Mouse (Mus musculus) thymus, postnatal 4 days (tissue): ENCODE data around the gene Gbp10.
A peak's percentile ranks its signal among the peaks of the same experiment; 100 is the strongest.
"Not testable (repeated sequence)": the region's sequence is repeated elsewhere in the genome, so short reads cannot be mapped to it uniquely, and the experiment has no call there.

ENCODE experiments used
- DNase-seq: peaks from one replicate; pipeline ENCODE4 v3.0.0; 2021

The Gbp10 gene

GRCm38 (mm10) chr5:105239483-105240047 is at the start of gene Gbp10:
Gene Gbp10 (minus strand): TSS chr5:105239533.
- DNase-seq, result not testable (repeated sequence)

DNA sequence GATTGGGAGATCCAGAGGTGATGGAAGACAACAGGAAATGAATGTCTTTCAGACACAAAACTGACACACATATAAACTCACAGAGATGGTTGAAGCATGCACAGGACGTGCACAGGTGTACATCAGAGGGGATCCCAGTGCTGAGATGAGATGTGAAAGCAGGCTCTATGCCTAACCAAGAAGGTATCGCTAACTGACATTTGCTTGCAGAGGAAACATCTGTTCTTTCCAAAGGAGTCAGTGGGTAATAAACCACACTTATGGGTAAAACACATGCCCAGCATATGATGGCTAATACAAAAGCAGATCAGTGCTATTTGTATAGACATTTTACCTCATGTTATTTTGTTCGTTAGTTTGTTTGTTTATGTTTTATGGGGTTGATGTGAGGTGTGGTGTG is 21.3 kb upstream of the Gbp10 start:
- DNase-seq, result not testable (repeated sequence)

DNA sequence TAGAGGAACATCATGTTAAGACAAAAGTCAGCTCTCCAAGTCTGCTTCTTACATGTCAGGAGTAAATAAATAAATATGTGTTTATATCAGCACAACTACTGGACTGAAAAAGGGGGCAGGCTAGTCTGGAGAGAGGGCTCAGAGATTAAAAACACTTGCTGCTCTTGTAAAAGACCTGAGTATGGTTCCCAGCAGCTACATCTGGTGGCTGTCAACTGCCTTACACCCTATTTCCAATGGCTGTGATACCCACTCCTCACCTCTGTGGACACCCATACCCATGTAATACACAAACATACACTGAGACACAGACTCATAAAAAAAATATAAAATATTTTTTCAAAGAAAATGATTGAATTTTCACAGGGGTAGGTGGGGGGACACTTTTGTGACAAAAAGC is 13.2 kb upstream of the Gbp10 start:
- peak; percentile 33 for DNase-seq

GRCm38 (mm10) chr5:105244741-105245140 is 5.4 kb upstream of the Gbp10 start:
- not testable (repeated sequence) for DNase-seq

GRCm38 (mm10) chr5:105240982-105241381 is 1.6 kb upstream of the Gbp10 start:
- DNase-seq, result not testable (repeated sequence)

- not testable (repeated sequence) for DNase-seq
These were observed 931 bp downstream of the Gbp10 start for GRCm38 (mm10) chr5:105238402-105238801.

DNA sequence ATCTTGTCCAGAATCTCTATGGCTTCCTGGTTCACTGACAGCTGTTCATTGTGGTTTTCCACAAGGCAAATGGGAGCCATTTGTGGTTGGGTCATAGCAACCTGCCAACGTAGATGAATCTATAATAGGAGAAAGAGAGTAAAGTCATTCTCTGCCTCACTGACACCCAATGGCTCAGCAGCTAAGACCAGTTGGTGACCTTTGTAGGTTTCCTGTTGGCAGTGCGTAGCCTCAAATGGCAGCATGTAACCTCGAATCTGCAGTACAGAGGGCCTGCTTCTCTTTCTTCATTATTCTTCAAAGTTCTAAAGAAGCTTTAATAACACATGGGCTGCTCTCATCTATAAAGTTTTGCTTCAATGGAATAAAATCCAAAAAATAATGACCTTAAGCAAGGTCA is 3.3 kb downstream of the Gbp10 start:
- DNase-seq, result not testable (repeated sequence)

- DNase-seq, result not testable (repeated sequence)
These were observed 30.4 kb downstream of the Gbp10 start for GRCm38 (mm10) chr5:105208957-105209356.

GRCm38 (mm10) chr5:105200791-105201355 is 38.5 kb downstream of the Gbp10 start:
- DNase-seq, result not testable (repeated sequence)

GRCm38 (mm10) chr5:105199149-105199548 is 40.2 kb downstream of the Gbp10 start:
- DNase-seq, result not testable (repeated sequence)

GRCm38 (mm10) chr5:105197915-105198560 is 41.3 kb downstream of the Gbp10 start:
- DNase-seq, result not testable (repeated sequence)

DNA sequence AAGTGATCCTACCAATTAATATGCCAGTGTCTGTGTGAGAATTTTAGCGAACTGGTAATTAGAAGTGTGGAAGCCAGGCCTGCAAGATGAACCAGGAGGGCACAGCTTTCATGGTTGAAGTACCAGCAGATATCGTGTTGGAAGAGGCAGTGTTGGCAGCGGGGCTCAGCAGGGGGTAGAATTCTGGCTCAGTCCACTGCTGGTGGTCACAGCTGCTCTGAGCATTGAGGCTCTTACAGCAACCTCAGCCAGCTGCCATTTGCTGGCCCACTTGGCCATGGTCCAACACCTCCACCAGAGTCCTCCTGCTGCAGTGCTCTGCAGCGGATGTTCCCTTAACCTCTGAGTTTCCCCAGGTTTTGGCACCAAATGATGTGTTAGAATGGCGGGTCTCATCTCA is 43.0 kb downstream of the Gbp10 start:
- not testable (repeated sequence) for DNase-seq

- not testable (repeated sequence) for DNase-seq
These were observed 46.8 kb downstream of the Gbp10 start for GRCm38 (mm10) chr5:105192536-105192935.

DNA sequence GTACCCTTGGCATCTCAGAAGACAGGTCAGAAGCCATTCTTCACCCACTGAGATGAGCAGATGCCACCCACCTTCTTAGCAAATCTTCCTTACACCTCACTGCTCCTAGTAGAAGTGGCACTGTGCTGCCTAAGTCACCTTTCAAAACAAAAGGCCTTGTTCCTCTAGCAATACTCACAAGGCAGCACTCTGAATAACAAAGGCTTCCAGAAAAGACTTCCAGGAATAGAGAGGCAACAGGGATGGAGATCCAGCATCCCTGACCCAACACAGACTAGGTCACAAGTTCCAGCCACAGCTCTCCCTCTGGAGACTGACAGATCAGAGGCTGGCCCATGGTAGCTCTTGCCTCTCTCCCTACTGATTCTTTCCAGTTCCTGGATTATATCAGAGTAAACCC is 57.9 kb downstream of the Gbp10 start:
- DNase-seq, result no peak
